Mouse (Mus musculus): ENCODE data around the gene Limch1.

DNA sequence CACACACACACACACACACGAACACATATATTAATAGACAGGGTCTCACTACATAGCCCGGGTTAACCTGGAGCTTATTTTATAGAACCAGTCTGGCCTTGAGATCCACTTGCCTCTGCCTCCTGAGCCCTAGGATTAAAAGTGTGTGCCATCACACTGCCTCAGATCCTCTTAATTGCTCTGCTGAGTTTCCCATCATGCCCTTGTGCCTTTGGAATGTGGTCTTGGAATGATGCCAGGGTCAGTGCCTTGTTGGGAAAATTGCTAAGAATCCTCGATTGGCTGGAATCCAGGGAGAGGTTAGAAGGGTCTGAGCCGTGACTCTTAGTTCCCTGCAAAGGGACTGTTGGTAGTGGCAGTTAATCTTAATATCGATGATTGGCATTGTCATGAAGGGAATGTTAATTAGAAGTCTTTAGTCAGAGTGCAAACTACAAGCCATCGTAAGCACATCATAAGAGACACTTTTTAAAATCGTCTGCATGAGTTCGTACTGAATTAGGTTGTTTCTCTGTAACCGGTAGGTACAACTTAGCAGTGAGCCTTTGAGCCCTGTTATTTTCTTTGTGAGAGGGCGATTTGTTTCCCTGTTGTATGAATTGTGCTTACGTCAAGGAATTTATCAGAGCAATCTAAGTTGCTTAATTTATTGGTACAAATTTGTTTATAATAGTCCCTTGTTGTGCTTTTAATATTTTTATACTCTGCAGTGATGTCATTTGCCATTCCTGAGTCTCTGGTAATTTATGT is 109.9 kb downstream of the Limch1 start:
- TF ChIP-seq HCFC1 (IDR thresholded peaks at IDR 0.05; ENCODE audit: borderline replicate concordance, insufficient read depth, low read length): no peak
- TF ChIP-seq ZNF384 (IDR thresholded peaks at IDR 0.05; ENCODE audit: low read depth, low read length): no peak
- TF ChIP-seq ZC3H11A (IDR thresholded peaks at IDR 0.05; ENCODE audit: borderline replicate concordance, low read depth, low read length): no peak
- no peak for TF ChIP-seq MAFK (IDR thresholded peaks at IDR 0.05; ENCODE audit: insufficient read depth, low read depth, low read length)
- no peak for TF ChIP-seq CHD2 (IDR thresholded peaks at IDR 0.05; ENCODE audit: low read depth, low read length)
